Mouse (Mus musculus) intestine, postnatal 0 days (tissue): Measurements from ENCODE around the gene Wsb2. TPM values are rescaled to one million over a fixed set of nuclear protein-coding genes. Genes with fewer than 3 reads are reported as not detected.
"Not testable (repeated sequence)": the region's sequence is repeated elsewhere in the genome, so short reads cannot be mapped to it uniquely, and the experiment has no call there.

Experiments
- ATAC-seq: fragments of 200-750 bp; cut with Nextera tagmentation; 2 replicates; pipeline ENCODE4 v1.8.0; 2017; ENCODE audit warnings: mild to moderate bottlenecking, moderate TSS enrichment, moderate library complexity
- H3K27ac ChIP-seq: fragments of 300-500 bp; sonication (generic); 2 replicates; pipeline ENCODE4 v1.5.1; 2014; ENCODE audit warnings: mild to moderate bottlenecking, low read depth, low read length, moderate library complexity
- H3K27me3 ChIP-seq: fragments of 300-500 bp; sonication (generic); replicated peaks from 2 replicates; pipeline ENCODE4 v1.6.1; 2014; ENCODE audit warnings: low read length, mixed read lengths; ENCODE audit not compliant: control insufficient read depth, insufficient read depth
- H3K36me3 ChIP-seq: fragments of 300-500 bp; sonication (generic); 2 replicates; pipeline ENCODE4 v1.6.1; 2014; ENCODE audit warnings: mild to moderate bottlenecking, moderate library complexity; ENCODE audit not compliant: control insufficient read depth, insufficient read depth
- H3K4me1 ChIP-seq: fragments of 300-500 bp; sonication (generic); replicated peaks from 2 replicates; pipeline ENCODE4 v1.6.1; 2014; ENCODE audit warnings: antibody characterized with exemption, low read length, mixed read lengths; ENCODE audit not compliant: control insufficient read depth, insufficient read depth
- H3K4me2 ChIP-seq: fragments of 300-500 bp; sonication (generic); replicated peaks from 2 replicates; pipeline ENCODE4 v1.6.1; 2014; ENCODE audit warnings: low read depth, mild to moderate bottlenecking, moderate library complexity
- H3K4me3 ChIP-seq: fragments of 300-500 bp; sonication (generic); 2 replicates; pipeline ENCODE4 v1.5.1; 2014; ENCODE audit warnings: low read depth, low read length
- H3K9ac ChIP-seq: fragments of 300-500 bp; sonication (generic); 2 replicates; pipeline ENCODE4 v1.6.1; 2014; ENCODE audit warnings: mild to moderate bottlenecking, low read depth, low read length
- H3K9me3 ChIP-seq: fragments of 300-500 bp; sonication (generic); 2 replicates; pipeline ENCODE4 v1.6.1; 2016; ENCODE audit warnings: mixed run types; ENCODE audit not compliant: control insufficient read depth
- CTCF ChIP-seq: sonication (generic); IDR thresholded peaks from 2 replicates; pipeline ENCODE4 v1.5.1; 2016; ENCODE audit warnings: low read depth, mild to moderate bottlenecking, control low read depth, antibody characterized with exemption, moderate library complexity
- WGBS: fragments of 180-500 bp; shearing (Covaris S2); extraction: QIAGEN DNeasy Blood & Tissue Kit; methylation state at CpG from one replicate; pipeline ENCODE4 v1.1.7; 2014; 5-methylcytosine and 5-hydroxymethylcytosine counted together
- polyA plus RNA-seq: library from polyadenylated mRNA; unstranded; fragments of >200 nt; fragmentation: Nextera tagmentation; extraction: Ambion mirVana; gene quantifications from 2 replicates; pipeline ENCODE4 v1.2.1, GENCODE M21; 2015

The Wsb2 gene
- polyA plus RNA-seq, 1 experiment from 2014 or later, result 125 TPM

GRCm38 (mm10) chr5:117376331-117376761 is 19.2 kb downstream of the Wsb2 start:
- TF ChIP-seq CTCF, result no peak
- WGBS, result 82% methylated on average over 11 of the region's 11 CpGs
- ATAC-seq, result no peak
- no peak overlapping the region for H3K4me3 ChIP-seq
- no peaks in the 10 kb centered on the region for H3K4me1 ChIP-seq
- peaks cover 90% of the 10 kb centered on the region for H3K36me3 ChIP-seq
- H3K9me3 ChIP-seq, result no peaks in the 10 kb centered on the region
- H3K27ac ChIP-seq, result 0 out of 2 replicates have a peak overlapping the region, but pooled peaks have one; percentile 3
- no peaks in the 10 kb centered on the region for H3K27me3 ChIP-seq
- no peak overlapping the region for H3K9ac ChIP-seq
- H3K4me2 ChIP-seq, result no peak overlapping the region

- not testable (repeated sequence) for H3K27ac ChIP-seq, H3K4me2 ChIP-seq, H3K4me3 ChIP-seq, H3K27me3 ChIP-seq, ATAC-seq, H3K9me3 ChIP-seq, H3K9ac ChIP-seq, H3K4me1 ChIP-seq
- H3K36me3 ChIP-seq, result peaks cover 90% of the 10 kb centered on the region
- 86% methylated on average over 14 of the region's 14 CpGs for WGBS
These were observed 20.6 kb downstream of the Wsb2 start for GRCm38 (mm10) chr5:117377731-117378130.

- Histone ChIP-seq H3K27ac (no peak overlapping the region), H3K9me3 (no peaks in the 10 kb centered on the region), H3K4me2 (no peak overlapping the region), H3K9ac (no peak overlapping the region; the same call in 1 of the 2 replicates), H3K36me3 (peaks cover 80% of the 10 kb centered on the region), H3K4me3 (no peak overlapping the region), H3K27me3 (no peaks in the 10 kb centered on the region), H3K4me1 (no peaks in the 10 kb centered on the region)
- no peak for TF ChIP-seq CTCF
- WGBS, result 57% methylated on average over 4 of the region's 4 CpGs
- ATAC-seq, result no peak
These were observed 23.1 kb downstream of the Wsb2 start for GRCm38 (mm10) chr5:117380199-117380598.

GRCm38 (mm10) chr5:117381785-117382184 is 24.7 kb downstream of the Wsb2 start:
- peak; percentile 39 for TF ChIP-seq CTCF
- Histone ChIP-seq H3K9ac (no peak overlapping the region), H3K36me3 (peaks cover 70% of the 10 kb centered on the region), H3K4me1 (no peaks in the 10 kb centered on the region), H3K27me3 (no peaks in the 10 kb centered on the region), H3K4me2 (no peak overlapping the region), H3K4me3 (no peak overlapping the region), H3K9me3 (no peaks in the 10 kb centered on the region), H3K27ac (no peak overlapping the region; the same call in 1 of the 2 replicates)
- 74% methylated on average over 7 of the region's 7 CpGs for WGBS
- no peak for ATAC-seq

- 77% methylated on average over 12 of the region's 12 CpGs for WGBS
- TF ChIP-seq CTCF, result no peak
These were observed 26.1 kb downstream of the Wsb2 start for GRCm38 (mm10) chr5:117383198-117383597.

GRCm38 (mm10) chr5:117388296-117388751 is 31.2 kb downstream of the Wsb2 start:
- peak overlapping the region; percentile 80 for H3K4me2 ChIP-seq
- peak overlapping the region; percentile 58 for H3K9ac ChIP-seq
- H3K4me1 ChIP-seq, result peaks cover 4% of the 10 kb centered on the region; the same call in 1 of the 2 replicates
- ATAC-seq, result peak; percentile 74
- H3K36me3 ChIP-seq, result peaks cover 17% of the 10 kb centered on the region; the same call in 1 of the 2 replicates
- 6% methylated on average over 16 of the region's 16 CpGs for WGBS
- peak overlapping the region; percentile 31 for H3K27ac ChIP-seq
- TF ChIP-seq CTCF, result peak; percentile 76
- H3K4me3 ChIP-seq, result peak overlapping the region; percentile 61
- 0 out of 2 replicates have a peak, but pooled peaks cover 2% of the 10 kb centered on the region for H3K9me3 ChIP-seq
- H3K27me3 ChIP-seq, result no peaks in the 10 kb centered on the region

More at GRCm38 (mm10) chr5:117383198-117383597, 26.1 kb downstream of the Wsb2 start:
- no peak for ATAC-seq
- peaks cover 59% of the 10 kb centered on the region for H3K36me3 ChIP-seq
- no peak overlapping the region for H3K27ac ChIP-seq
- no peak overlapping the region for H3K4me3 ChIP-seq
- H3K4me1 ChIP-seq, result peaks cover 4% of the 10 kb centered on the region; the same call in 1 of the 2 replicates
- H3K4me2 ChIP-seq, result no peak overlapping the region
- no peaks in the 10 kb centered on the region for H3K9me3 ChIP-seq
- no peak overlapping the region for H3K9ac ChIP-seq
- no peaks in the 10 kb centered on the region for H3K27me3 ChIP-seq
